Mouse (Mus musculus): ENCODE measurements around the gene Rps6kl1.

- TF ChIP-seq CTCF (IDR thresholded peaks at IDR 0.05; ENCODE audit: low read depth, low read length) (no peak), GATA1 (IDR thresholded peaks at IDR 0.05; ENCODE audit: borderline replicate concordance, low read length) (no peak), TAL1 (conservative IDR thresholded peaks at IDR 0.05; ENCODE audit: low read depth, low read length) (no peak), GATA2 (IDR thresholded peaks at IDR 0.05; ENCODE audit: borderline replicate concordance, low read depth, low read length) (no peak), POLR2AphosphoS5 (IDR thresholded peaks at IDR 0.05; ENCODE audit: insufficient replicate concordance, low read depth, low read length) (no peak)
Observed at GRCm38 (mm10) chr12:85121806-85122459, 29.1 kb downstream of the Rps6kl1 start.
